Mouse (Mus musculus) liver, adult (tissue): Measurements from ENCODE around the gene Erlin1.

Source experiments
- GATA4 ChIP-seq: IDR thresholded peaks from 2 replicates; pipeline ENCODE4 v1.6.1; 2014; ENCODE audit warnings: mild to moderate bottlenecking, low read length; ENCODE audit not compliant: insufficient replicate concordance

The Erlin1 gene

DNA sequence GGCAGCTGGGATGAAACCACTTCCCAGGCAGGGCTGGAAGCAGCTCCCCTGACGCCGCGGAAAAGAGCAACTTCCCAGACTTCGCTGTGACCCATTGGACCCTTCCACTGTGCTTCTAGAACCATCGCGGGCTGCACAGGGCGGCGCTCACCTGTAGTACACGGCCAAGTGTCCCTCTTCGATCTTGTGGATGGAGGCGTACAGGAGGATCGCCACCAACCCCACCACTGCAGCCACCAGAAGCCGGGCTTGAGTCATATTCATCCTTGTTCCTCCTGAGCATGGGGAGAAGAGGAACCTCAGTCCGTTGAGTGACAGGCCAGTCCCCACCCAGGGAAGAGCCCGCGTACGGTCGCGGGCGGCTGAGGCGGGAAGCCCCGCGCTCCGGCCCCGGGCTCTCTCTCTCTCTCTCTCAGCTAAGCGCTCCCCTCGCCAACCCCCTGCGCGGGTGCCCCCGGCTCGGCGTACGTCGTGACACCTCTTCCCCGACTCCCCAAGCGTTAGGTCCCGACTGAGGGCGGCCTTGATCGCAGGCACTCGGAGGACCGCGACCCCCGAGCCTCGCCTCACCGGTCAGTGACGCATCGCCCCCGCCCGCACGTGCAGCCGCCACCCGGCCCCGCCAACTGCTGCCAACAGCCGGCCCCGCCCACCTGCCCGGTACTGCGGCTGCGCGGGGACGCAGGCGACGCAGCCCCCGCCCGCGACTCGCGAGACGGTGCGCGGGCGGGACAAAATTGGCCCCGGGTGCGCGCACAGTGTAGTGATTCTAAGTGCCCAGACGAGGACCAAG is at the start of gene Erlin1:
Erlin1 (minus strand) TSS at position 665 of the 793 bp plus-strand sequence.
- TF ChIP-seq GATA4 = no peak

GRCm38 (mm10) chr19:44117793-44118192 is 48.2 kb upstream of the Erlin1 start:
- TF ChIP-seq GATA4 = no peak

- TF ChIP-seq GATA4 = no peak
These were observed 42.1 kb upstream of the Erlin1 start for GRCm38 (mm10) chr19:44111706-44112105.

DNA sequence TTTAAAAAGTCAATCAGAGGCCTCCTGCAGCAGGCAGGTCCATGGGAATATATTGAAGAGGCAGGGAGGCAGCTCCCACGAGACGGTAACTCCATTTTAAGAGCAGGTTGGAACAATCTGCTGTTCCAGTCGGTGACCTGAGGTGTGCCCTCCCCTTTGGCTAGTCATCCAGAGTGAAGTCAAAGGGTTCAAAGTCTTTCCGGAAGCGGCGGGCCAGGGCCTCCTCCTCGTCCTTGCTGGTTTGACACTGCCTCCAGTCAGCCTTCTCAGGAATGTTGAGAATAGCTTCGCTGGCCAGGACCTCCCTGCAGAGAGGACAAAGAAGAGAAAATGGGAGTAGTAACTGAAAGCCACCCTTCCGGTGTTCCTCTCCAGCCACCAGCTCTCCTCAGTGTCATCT is 40.8 kb upstream of the Erlin1 start:
- no peak for TF ChIP-seq GATA4

DNA sequence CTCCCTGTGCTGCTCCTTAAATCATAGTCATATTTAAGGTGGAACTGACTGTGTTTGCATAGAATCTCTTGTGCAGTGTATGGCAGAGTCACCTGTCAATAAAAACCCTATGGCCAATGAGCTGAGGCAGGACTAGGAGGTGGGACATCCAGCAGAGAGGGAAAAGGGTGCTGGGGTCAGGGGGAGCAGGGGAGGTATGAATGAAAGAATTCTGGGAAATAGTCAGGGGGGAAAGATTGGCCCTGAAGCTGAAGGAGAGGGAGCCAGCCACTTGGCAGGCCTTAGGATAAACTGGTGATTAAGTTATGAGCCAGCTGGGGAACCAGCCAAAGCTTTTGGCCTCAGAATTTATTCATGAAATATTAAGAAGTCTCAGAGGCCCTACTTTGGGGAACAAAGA is 39.4 kb upstream of the Erlin1 start:
- no peak for TF ChIP-seq GATA4

DNA sequence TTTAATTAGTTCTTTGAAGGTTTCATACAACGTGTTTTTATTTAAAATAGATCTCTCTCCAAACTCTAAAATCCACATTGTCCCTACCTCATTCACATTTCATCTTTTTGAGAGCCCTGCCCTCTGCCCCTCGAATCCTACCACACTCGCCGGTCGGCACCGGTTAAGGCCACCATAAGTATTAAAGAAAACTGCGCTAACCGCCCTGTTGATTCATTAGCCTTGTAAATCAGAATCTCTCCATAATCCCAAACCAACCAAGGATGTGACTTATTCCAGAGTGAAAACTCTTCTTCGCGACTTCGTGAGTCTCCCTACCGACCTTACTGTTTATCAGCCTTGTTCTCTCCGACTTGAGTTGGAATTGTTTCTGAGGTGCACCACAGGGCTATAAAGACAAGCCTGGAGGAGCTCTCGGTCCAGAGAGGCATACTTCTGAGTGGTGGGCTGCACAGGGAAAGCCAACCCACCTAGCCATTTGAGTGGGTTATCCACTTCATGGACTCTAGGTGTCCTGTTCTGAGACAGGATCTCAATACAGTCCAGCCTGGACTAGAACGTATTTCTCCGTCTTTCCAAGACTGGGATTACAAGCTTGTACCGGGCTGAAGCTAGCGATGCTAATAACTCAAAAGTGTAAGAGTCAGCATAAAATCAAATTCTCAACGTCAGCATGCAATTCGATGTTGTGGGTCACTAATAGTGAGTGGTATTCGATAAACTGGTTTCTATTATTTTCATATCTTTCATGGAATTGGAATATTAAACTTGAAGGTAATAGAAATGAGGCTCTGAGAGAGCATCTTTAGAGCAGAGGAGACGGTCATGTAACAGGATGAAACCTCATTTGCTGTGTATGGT is 38.3 kb upstream of the Erlin1 start:
- no peak for TF ChIP-seq GATA4

DNA sequence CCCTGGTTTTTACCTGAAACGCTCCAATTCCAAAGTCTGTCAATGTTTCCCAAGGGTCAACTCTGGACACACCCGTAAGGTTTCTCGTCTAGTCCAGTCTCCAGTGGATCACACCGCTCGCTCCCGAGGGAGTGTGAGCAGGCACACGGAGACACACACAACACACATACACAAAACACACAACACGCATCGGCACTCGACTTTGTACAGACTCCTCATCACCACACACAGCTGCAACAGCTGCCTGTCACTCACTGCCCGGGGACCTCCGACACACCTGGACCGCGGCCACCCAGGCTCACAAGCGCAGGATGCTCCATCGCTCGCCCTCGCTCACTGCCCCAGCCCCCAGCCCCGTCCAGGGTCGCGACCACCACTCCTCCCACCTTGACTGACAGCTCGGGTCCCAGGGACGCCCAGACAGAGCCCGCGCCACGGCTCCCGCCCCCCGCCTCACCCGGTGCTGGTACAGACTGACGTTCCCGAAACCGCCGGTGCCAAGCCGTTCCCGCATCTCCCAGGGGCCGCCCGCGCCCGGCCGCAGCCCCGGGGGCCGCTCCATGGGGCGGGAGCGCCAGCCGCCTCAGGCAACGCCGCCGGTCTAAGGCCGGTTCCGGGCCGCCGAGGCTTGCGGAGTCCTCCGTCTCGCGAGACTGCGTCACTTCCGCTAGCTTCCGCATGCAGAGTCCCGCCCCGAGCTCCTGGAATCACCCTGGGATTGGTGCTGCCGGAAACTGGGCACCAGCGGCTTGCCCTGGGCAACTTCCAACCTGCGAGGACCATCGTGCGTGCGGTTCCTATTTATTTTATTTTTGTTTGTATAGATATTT is 37.5 kb upstream of the Erlin1 start, which contains the start of gene Chuk:
Chuk (minus strand) TSS at position 650 of the 830 bp plus-strand sequence.
- TF ChIP-seq GATA4 = no peak; the same call in 1 of the 2 replicates

GRCm38 (mm10) chr19:44104393-44104792 is 34.8 kb upstream of the Erlin1 start:
- TF ChIP-seq GATA4 = no peak

- no peak for TF ChIP-seq GATA4
These were observed 33.4 kb upstream of the Erlin1 start for GRCm38 (mm10) chr19:44103001-44103400.

- TF ChIP-seq GATA4 = no peak
These were observed 31.3 kb upstream of the Erlin1 start for GRCm38 (mm10) chr19:44100840-44101239.

DNA sequence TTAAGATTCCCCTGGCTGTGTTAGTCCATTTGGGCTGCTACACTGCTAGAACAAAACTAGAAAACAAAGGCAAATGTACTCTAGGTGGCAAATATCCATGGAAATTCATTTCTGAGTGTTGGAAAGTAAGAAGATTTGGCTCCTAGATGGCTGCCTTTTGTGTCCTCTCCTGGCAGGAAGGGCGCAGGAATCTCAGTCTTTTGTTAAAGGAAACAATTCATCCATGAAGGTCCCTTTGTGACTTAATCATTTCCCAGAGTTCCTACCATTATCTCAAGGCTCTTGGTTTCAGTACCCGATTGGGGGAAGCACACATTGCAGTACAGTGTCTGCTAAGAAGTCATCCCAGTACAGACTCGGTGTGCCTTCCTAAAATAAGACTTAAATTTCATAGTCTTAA is 16.7 kb upstream of the Erlin1 start:
- TF ChIP-seq GATA4 = no peak

- no peak for TF ChIP-seq GATA4
These were observed 11.3 kb upstream of the Erlin1 start for GRCm38 (mm10) chr19:44080920-44081319.

GRCm38 (mm10) chr19:44080023-44080422 is 10.4 kb upstream of the Erlin1 start:
- no peak for TF ChIP-seq GATA4

DNA sequence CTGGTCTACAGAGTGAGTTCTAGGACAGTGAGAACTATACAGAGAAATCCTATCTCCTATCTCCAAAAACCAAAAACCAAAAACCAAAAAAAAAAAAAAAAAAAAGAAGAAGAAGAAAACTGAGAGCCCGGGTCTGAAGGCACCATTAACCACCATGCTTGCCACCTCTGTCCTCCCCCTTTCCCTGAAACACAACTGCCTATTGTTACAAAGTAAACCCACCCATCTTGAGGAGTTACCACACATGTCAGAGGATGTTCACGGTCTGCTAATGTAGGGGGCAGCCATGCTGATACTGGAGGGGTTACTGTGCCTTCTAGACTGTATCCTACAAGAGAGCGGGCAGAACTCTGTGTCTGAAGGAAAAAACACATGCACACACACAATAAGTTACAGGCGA is 7.4 kb upstream of the Erlin1 start:
- no peak for TF ChIP-seq GATA4

DNA sequence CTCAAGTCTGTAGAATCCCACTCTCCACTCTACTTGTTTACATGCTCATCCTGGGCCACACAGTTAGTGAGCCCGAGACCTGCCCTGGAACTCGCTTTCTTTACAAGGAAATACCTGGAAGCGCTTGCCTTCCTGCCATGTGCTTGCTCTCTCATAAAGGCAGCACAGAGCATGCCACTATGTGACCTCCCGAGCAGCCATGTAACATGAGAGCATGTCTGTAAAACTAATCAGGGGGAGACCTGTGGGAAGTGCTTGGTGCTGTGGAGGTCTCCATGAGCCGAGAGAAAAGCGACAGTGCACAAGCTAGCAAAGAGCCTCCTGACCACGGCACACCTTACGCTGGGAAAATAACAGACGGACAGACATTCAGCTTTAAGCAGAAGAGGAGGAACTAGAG is 6.9 kb upstream of the Erlin1 start:
- TF ChIP-seq GATA4 = no peak

GRCm38 (mm10) chr19:44074986-44075385 is 5.4 kb upstream of the Erlin1 start:
- TF ChIP-seq GATA4 = no peak

DNA sequence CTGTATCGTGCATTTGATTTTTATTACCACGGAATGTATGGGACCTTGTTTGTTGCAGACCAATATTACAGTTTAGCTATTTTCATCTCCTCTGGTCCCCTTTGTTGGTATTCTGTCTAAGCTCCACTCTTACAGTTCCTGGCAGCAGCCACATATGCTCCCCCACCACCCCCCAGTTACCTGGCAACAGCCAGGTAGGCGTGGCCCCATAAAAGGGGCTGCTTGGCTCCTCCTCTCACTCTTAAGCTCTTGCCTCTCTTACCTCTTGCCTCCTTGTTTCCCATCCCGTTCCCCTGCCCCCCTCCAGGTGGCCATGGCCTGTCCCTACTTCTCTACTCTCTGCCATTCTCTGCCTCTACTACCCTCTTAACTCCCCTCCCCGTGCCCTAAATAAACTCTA is 1.6 kb upstream of the Erlin1 start:
- TF ChIP-seq GATA4 = no peak
